Mouse (Mus musculus): Measurements from ENCODE around the gene Adam15. TPM values are rescaled to one million over a fixed set of nuclear protein-coding genes. Genes with fewer than 3 reads are reported as not detected.

The Adam15 gene
- total RNA-seq, 1 experiment from 2014 or later, result 66.0 TPM

GRCm38 (mm10) chr3:89384331-89385076 is 34.7 kb upstream of the Adam15 start:
- DNase-seq, result no peak

- DNase-seq, result no peak
Observed at GRCm38 (mm10) chr3:89383651-89384255, 34.0 kb upstream of the Adam15 start.

GRCm38 (mm10) chr3:89382950-89383349 is 33.2 kb upstream of the Adam15 start:
- DNase-seq, result no peak

DNA sequence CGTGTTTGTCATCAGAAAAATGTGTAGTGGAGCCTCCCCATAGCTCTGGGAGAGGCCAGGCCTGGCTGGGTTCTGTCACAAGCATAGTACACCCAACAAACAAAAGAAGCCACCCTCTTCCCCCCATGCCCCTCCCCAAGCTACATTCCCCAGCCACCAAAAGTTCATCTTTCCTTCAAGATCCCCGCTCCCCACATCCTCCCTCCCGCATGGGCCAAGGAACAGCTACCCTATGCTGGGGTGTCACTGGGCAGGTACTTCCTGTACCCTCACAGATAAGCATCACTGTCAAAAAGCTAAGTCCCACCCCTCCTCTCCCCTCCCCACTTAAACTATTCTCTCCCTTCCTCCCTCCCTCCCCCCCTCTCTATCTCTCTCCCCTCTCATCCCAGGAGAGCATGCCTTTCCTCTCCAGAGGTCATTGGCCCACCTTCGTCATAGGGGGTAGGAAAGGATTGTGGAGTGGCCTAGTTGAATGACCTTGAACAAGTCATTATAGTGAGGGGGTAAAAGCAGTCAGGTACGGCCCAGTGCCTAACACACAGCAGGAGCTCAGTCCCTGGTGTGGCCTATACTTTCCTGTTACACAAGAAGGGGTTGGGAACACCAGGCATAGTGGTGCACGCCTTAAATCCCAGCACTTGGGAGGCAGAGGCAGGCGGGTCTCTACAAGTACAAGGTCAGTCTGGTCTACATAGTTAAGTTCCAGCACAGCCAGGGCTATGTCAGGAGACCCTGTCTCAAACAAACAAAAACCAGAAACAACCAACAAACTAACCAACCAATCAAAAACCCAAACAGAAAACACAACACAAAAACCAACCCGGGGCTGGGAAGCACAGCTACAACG is 32.5 kb upstream of the Adam15 start:
- no peak for DNase-seq

- DNase-seq, result no peak
Observed at GRCm38 (mm10) chr3:89381233-89381632, 31.4 kb upstream of the Adam15 start.

DNA sequence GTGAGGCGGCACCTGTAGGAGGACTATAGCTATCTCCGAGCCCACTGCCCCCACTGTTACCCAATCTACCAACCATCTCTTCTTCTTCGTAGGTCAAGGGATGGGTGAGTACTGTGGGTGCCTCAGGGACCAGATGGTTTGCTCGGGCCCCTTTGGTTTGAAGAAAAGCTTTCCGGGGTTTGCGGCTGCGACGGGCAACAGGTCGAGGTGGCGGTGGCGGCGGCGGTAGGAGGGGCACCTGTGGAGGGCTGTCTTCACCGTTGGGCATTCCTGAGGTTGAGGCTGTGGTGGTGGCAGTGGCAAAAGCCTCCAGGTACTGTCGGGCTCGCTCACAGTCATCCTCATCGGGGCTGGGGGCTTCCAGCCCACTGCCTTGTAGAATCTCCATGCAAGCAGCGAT is 30.9 kb upstream of the Adam15 start:
- DNase-seq, result no peak

- no peak for DNase-seq
Observed at GRCm38 (mm10) chr3:89380291-89380690, 30.5 kb upstream of the Adam15 start.

GRCm38 (mm10) chr3:89379388-89380131 is 29.8 kb upstream of the Adam15 start:
- peak; percentile 66 for DNase-seq

- peak; percentile 88 for DNase-seq
Observed at GRCm38 (mm10) chr3:89378394-89379067, 28.7 kb upstream of the Adam15 start.

- no peak for DNase-seq
Observed at GRCm38 (mm10) chr3:89377831-89378230, 28.0 kb upstream of the Adam15 start.

- no peak for DNase-seq
Observed at GRCm38 (mm10) chr3:89373581-89374231, 23.9 kb upstream of the Adam15 start.

DNA sequence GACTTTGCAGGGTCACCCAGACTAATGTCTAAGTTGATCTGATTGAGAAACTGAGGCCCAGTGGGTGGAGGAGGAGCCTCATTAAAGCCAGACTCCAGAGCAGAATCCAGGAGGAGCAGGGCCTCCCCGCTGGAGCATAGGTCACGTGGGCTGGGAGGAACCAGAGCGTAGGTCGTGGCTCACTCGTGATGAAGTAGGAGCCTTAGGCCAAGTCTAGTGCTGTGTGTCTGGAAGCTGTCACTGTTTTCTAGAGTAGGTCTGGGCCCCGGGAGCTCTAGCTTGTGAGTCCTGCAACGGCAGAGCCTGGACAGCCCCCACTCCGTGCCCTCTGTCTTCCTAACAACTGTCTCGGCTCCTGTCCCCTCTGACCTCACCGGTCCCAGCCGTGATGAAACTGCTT is 17.5 kb upstream of the Adam15 start:
- no peak for DNase-seq

DNA sequence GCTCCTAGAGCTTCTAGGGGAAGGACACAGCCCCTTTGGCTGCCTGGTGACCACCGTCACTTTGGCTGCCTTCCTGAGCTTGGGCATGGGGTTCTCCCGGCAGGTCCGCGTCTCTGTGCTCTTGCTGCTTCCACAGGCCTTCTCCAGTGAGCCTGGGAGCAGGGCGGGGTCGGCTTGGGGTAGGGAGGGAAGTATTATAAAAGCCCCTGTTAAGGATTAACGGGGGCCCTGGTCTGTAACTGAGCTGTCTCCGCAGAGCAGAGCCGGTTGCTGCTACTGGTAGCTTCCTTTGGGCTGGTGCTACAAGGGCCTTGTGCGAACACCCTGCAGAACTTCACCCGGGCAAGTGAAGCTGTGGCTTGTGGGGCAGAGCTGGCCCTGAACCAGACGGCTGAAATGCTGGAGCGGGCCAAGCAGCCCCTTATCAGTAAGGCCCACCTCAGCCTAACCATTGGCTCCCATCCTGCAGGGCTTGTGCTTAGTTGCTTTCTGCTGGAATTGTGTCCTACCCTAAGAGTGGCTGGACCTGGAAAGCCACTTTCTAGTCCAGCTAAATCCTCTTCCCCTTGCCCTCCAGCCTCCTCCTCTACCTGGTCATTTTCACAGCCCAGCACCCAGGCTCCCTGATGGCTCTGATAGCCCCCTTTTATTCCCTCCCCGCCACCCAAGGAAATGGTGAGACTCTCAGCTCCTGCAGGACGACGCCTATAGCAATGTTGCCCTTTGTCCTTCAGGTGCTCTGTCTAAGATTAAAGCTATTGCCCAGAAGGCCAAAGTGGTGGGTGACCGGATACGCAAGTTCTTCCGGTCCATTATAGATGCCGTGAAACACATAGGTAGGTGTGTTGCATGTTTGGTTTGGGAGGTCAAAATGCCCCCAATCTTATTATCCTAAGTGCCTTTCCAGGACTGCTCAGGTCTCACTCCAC is 16.0 kb upstream of the Adam15 start:
- DNase-seq, result no peak

DNA sequence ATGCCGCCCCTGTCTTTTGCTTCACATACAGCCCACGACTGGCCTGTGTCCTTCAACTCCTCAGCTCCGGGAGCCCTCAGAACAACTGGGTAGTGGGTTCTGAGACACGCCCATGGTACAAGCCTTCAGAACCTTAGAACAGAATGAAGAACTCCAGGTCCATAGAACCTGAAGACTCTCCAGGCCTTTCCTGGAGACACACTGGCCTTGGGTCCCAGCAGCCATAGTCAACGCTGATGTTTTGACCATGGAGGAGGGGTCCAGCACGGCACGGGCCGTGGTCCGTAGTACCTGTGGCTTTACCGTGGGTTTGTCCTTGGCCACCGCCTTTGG is 15.3 kb upstream of the Adam15 start, which contains the start of gene Dcst1:
Gene Dcst1, minus strand, starts transcription at position 101 of the 333 bp plus-strand sequence.
- no peak for DNase-seq

DNA sequence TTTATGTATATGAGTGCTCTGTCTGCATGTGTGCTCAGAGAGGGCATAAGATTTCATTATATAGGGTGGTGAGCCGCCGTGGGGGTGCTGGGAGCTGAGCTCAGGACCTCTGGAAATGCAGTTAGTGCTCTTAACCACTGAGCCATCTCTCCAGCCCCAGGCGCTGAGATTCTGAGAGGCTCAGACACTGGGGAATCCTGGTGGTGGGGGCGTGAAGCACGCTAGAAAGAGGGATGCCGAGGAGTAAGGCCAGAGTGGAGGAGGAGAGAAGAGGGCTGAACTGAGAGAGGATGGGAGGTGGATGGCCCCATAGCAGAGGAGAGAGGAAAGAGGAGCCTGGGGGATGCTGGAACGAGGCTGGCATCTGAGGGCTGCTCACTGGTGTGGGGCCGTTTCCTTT is 14.8 kb upstream of the Adam15 start:
- DNase-seq, result no peak

DNA sequence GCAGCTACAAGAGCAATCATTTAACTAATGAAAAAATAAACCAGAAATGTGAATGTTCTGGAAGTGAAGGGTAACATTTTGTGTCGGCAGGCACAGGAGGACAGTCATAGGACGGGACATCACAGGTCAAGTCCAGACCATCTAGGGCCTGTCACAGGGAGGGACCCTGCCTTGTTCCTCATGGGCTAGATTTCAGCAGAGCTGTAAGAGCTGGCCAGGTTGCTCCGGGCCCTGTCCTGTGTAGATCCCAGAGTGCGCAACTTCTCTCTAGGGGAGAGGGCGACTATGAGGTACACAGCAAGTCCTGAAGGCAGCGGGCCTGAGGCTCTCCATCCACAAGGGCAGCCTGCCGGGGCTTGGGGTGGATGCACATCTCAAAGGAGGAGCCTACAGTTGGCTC is 11.9 kb upstream of the Adam15 start, which contains the start of gene Dcst2:
Gene Dcst2, plus strand, starts transcription at position 301 of the 400 bp plus-strand sequence.
- no peak for DNase-seq

DNA sequence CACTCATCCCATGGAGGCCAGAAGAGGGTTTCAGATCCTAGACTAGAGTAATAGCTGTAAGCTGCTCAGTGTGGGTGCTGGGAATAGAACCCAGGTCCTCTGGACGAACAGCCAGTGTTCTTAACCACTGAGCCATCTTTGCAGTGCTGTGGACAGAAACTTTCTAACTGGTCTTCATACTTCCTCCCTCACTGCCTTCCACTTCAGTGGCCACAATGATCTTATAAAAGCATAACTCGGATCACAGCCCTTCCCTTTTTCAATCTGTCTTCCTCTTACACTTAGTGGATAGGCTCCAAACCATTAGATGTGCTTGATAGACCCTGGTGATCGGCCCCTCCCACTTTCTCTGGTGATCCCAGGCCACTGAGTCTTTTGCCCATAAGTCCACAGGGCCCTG is 10.4 kb upstream of the Adam15 start:
- DNase-seq, result no peak

GRCm38 (mm10) chr3:89359630-89360029 is 9.8 kb upstream of the Adam15 start:
- DNase-seq, result no peak

GRCm38 (mm10) chr3:89356029-89356428 is 6.2 kb upstream of the Adam15 start:
- no peak for DNase-seq

- DNase-seq, result no peak
Observed at GRCm38 (mm10) chr3:89355512-89355902, 5.7 kb upstream of the Adam15 start.

All from adrenal gland, postnatal 14 days (tissue).